Mouse (Mus musculus): ENCODE results near the gene Dnajc1.

GRCm38 (mm10) chr2:18265736-18266135 lies 126.9 kb downstream of the Dnajc1 start:
- no peak for TF ChIP-seq EP300 (IDR thresholded peaks at IDR 0.05; ENCODE audit: low read depth)
- no peak for TF ChIP-seq CTCF (IDR thresholded peaks at IDR 0.05; ENCODE audit: low read depth)
